Mouse (Mus musculus) liver, adult (tissue): Measurements from ENCODE around the gene Lmo1.

ENCODE experiments used
- GATA4 ChIP-seq: IDR thresholded peaks from 2 replicates; pipeline ENCODE4 v1.6.1; 2014; ENCODE audit warnings: mild to moderate bottlenecking, low read length; ENCODE audit not compliant: insufficient replicate concordance

The Lmo1 gene

DNA sequence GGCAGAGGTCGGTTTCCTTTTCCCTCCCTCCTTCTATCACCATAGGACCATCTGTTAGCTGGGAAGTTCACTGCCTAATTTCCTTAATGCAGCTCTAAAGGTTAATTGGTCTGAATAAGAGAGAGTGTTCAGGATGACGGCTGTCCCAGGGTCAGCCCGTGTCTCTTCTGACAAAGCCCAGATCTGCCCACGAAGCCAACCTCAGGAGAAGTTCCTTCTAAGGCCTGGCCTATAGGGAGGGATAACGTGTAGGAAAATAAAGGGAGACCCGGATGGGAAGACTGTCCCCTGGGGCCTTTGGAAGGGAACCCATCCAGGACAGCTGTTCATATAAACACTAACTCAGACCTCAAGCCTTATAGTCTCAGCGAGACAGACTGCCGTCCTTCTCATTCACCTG is 29.8 kb downstream of the Lmo1 start:
- TF ChIP-seq GATA4 = no peak

DNA sequence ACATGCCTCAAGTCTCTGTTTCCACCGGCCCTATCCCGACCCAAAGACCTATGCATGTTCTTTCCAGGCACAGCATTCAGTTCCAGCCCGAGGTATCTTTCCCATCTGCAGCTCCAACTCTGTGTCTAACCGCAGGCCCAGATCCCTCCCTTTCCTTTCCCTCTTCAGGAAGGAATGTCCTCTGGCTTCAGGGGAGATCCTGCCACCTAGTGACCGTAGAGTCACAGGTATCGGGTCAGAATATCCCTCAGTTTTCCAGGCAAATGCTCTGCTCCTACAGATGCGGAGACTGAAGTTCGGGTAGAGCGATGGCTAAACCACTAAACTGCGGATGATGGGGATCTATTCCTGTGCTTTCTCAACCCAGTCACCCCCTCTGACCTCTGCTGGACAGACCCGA is 30.3 kb downstream of the Lmo1 start:
- TF ChIP-seq GATA4 = no peak

DNA sequence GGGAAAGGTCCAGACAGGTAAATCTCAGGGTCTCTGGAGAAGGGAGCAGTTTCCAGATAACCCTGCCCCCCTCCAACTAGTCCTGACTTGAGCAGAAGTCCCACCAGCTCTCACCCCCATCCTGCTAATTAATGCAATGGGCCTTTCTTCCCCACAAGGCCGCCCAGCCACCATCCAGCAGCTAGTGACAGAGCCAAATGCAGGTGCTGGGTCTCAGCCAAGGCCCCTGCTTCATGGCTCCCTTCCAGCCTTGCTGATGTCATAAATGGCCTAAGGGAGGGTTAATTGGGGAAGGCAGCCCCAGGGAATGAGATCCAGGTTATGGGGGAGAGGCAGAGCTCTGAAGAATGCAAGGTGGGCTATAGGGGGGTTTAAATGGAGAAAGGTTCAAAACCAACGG is 32.4 kb downstream of the Lmo1 start:
- no peak for TF ChIP-seq GATA4

DNA sequence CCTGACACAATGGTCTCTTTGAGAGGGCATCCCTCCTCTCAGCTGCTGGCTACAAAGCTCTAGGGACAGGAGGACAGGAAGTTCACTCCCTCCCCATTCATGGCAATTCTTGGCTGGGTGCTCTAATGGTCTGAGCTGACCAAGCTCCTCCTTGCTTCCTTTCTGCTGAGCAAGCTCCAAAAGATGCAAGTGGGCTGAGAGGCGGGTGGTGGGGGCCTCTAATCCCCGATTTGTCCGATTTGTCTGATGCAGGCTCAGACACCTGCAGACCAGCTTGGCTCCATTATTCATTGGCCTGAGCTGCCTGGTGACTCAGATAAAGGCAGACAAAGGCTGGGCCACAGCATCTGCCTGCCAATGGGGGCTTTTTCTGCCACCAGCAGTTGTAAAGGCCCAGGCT is 33.3 kb downstream of the Lmo1 start:
- TF ChIP-seq GATA4 = no peak

DNA sequence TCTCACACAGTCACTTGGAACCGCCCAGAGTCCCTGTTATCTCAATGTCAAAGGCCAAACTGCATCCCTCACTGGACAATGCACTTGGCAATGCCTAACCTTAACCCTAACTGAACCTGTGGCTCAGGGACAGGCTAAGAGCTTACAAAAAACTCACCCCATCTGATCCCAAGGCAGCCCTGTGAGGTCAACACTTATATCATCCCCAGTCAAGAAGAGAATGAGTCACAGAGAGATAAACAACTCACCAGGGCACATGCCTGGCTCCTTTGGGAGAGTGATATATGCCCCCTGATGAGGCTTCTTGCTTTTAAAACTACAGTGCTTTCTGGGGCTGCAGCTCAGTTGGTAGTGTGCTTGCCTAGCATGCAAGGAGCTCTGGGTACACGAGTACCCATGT is 34.0 kb downstream of the Lmo1 start:
- no peak for TF ChIP-seq GATA4

DNA sequence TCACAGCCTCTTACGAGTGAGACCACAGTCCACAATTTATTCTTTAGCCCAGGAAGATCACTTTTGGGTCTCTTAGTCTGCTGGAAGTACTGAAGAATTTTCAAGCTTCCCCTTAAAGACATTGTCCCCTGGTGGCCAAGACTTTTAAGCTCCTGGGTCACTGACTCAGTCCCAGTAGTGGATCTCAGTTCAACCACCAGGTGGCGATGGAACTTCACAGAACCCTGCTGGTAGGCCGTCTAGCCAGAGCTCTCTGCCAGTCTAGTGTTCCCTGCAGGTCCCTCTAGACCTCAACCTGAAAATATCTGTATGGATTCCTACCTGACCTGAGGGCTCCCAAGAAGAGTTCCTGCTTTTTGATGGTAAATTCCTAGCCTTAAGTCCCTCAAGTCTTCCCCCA is 35.6 kb downstream of the Lmo1 start:
- TF ChIP-seq GATA4 = no peak

DNA sequence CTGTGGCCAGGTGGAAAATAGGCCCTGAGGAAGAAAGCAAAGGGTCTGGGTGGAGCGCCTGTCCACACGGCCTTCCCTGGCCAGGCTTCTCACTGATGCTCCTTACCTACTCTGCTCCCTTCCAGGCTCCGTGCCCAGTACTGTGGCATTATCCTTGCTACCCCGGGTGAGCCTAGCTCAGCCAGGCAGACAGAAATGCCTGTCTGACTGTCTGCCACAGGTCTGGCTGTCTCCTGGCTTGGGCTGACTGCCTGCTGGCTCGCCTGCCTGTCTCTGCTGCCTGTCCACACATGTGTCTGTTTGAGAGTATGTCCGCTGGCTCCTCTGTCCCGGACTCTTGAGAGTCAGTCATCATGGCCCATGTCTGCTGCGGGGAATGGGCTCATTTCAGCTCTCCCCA is 37.6 kb downstream of the Lmo1 start:
- TF ChIP-seq GATA4 = no peak

DNA sequence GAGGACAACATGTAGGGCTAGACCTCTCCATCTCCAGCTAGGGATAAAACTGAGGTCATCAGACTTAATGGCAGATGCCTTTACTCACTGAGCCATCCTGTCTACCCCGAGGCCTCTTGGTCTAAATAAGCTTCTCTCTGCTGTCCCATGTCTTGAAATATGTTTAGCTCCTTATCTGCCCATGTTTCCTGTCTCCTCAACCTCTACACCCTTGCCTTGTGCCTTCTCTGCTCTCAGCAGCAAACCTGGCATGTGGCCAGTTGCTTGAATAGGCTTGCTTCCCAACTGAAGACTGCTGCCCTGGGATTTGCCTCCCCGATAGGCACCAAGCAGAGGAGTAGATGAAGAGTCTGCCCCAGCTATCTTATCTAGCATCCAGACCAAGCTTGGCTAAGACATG is 43.4 kb downstream of the Lmo1 start:
- no peak for TF ChIP-seq GATA4

DNA sequence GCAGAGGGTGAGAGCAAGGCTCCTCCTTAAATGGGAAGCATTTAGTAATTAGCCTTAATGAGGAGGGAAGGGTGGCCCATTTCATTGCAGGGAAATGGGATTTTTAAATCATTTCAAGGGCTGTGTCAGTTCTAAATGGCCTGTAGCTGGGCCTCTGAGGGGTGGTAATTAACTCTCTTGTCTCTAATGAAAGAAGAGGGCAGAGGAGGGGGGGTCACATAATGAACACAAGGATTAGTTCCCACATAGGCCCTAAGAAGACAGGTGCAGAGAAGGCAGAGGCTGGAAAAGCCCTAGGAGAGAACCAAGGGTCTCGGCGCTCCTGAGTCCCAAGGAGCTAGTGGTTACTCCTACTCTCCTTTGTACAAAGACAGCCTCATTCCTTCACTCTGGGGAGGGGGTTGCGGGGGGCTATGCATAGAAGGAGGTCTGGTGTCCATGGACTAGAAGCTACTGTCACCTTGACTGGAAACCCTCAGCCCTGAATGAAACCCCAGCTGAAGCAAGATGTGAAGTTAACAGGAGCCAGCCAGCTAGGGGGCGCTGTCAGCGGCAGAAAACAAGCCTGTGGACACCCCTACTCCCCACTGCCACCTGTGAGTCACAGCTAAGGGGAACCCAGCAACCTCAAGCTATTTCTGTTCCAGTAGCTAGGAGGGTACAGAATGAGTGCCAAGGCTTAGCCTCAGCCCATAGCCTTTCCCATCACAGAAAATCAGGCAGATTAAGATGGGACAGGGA is 44.9 kb downstream of the Lmo1 start:
- no peak for TF ChIP-seq GATA4

DNA sequence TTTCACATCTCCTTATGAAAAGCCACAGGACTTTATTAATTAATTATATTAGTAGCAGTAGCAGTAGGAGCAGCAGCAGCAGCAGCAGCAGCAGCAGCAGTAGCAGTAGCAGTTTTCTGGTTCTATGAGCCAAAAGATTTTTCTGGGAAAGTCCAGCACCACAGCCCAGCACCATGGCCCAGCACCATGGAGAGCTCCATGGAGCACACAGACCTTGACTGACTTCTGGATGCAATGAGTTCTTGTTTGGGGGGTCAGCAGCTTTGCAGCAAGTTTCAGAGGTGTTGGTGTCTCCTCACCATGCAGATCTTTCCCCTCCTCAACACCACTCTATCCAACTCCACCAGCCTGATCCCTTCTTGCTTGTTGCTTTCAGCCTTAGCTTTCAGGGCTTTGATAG is 45.6 kb downstream of the Lmo1 start:
- TF ChIP-seq GATA4 = no peak

DNA sequence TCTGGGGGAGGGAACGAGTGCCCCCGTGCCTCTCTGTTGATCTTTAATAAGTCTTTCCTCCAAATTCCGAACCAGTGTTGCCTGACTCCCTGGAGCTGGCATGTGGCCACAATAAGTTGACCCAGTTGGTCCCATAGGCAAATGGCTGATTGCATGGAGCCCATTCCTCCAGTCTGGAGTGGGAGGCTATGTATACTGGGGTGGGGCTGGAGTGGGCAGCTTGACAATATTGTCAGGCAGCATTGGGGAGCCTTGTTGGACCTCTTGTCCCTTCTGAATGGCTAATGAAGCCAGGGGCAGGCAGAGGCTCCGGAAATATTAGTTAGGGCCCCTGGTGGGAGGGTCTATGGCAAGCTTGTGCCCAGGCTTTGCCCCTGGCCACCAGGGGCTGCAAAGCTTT is 59.1 kb downstream of the Lmo1 start:
- no peak for TF ChIP-seq GATA4

DNA sequence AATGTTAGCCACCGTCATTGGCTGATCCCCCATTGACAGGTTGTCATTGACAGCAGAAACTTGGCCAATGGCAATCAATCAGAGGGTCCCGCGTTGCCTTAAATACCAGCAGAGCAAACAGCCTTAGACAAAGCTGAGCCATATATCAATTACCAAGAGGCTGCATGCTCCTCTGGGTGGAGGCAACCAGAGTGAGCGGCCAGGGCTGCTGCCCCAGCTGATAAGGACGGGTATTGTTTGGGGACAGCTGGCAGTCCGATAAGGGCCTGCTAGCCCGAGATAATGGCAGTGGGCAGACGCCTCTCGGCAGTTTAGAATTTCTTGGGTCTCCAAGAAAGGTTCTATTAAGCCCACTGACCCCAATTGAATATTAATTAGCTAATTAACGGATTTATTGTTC is 60.1 kb downstream of the Lmo1 start:
- TF ChIP-seq GATA4 = no peak

DNA sequence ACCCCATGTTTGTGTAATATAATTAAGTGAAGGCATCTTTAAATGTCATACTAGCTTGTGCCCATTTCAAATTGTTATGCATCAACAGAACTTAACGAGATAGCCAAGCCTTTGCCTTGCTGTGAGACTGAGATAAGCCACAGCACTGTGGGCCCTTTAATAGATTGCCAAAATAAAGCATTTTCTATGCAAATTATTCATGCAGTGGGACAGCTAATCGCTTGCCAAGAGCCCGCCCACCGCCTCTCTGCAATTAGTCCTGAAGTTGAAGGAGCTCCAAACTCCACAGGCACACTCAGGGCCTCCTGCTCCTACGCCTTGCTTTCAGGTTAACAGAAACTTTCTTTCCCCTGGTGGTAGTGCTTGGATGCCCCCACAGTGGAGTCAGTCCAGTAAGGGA is 64.0 kb downstream of the Lmo1 start:
- no peak for TF ChIP-seq GATA4

DNA sequence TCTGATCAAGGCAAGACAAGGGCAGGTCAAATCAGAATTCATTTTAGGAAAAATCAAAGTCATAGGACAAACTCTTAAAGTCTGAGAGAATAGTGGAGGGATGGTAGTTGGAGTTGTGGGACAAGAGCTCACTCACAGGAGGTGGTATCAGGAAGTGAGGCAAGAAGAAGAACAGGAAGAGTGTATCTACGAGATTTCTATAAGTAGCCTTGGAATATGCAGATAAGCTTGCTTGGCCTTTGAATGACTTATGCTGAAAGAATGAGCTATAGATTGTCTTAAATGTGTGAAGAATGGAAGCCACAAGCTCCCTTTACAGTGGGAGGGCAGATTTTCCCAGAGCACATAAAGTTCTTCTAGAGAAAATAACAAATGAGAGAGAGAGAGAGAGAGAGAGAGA is 70.1 kb downstream of the Lmo1 start:
- TF ChIP-seq GATA4 = no peak

DNA sequence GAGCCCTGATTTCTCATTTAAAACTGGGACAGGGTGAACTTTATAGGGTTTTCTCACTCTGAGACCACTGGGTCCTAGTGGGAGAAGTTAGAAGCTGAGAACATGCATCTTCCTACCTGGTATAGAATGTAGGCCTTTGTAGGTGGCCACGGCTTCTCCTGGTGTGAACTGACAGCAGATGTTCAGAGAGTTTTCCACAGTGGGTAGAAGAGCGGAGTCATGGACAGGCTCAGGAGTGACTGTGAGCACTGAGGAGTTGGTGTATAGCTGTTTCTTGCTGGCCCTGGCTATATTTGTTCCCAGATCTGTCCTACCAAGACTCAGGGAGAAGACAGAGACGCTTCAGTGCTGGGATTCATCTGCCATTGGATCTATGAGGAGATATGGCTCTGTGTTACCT is 73.8 kb downstream of the Lmo1 start:
- TF ChIP-seq GATA4 = no peak

DNA sequence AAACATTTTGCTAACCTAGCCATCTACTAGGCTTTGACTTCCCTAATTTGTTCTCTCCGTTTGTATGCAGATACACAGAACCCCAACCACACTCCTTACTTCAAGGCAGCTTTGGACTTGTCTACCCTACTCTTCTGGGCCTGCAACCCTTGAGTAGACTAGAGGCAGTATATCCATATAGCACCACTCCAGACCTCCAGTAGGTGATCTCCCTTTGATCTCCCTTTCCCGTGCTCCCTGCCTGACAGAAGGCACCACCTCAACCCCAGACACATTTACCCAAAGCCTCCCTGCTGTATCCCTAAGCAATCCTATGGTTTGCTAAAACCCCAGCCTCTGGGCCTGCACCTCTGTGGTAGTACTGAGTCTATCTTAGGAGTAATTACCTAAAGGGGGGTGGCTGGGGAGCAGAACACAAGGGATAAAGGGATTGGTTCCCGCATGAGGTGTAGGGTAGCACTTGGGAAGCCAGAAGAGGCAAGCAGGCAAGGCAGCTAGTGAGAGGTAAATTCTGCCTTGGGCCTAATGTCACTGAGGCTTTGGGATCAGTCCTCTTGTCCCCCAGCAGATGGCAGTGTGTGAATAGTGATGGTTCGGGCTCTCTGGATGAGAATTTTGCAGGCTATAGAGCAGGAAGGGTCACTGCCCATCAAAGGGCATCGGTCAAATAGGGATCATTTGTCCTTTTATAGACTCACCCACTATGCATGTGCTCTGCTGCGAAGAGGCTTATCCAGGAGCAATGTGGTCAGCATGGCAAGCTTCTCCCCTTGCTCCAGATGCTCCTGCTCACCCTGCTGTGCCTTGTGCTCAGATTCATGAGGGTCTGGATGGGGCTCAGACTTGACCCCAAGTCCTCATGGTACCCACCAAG is 76.6 kb downstream of the Lmo1 start:
- no peak for TF ChIP-seq GATA4
